Comparison of ENCODE assay signal across 30 mouse cellular contexts in genomic region chr1:76244721-76245120, GRCm38 (mm10).
DNase-seq lines count a peak whose midpoint lies in the region; ATAC-seq lines count a peak whose summit lies in the region.
"Had no signal": no experiment of that assay in that cellular context is flagged by ENCODE, and none has a peak within 500 bp of the region (broad histone marks: within the 10 kb centered on the region; RNA-seq: fewer than 3 reads in every experiment).

No protein-coding gene starts in this region.

- DNase-seq in heart, adult 11 months = peak; percentile 92
- DNase-seq in lung, postnatal 25 days (ENCODE audit: low spot score) = peak; percentile 1
- DNase-seq in lung, postnatal 36 days = no peak
- DNase-seq in brain, adult 2 months (ENCODE audit: low read depth, low spot score) = peak; percentile 13
- peak; percentile 9 for DNase-seq in skeletal muscle tissue, adult 2 months (ENCODE audit: low read depth, low spot score)
- no peak for DNase-seq in cerebellum, postnatal 4 days (ENCODE audit: low spot score in 2 of 2)
- DNase-seq: cerebellum, adult 11 months; cerebellum, adult 9-11 months; forebrain, postnatal 0 days; kidney, adult 2 months; kidney, postnatal 36 days; lung, embryonic 14.5 days; right cerebral cortex, adult 18-20 months; right cerebral cortex, postnatal 4 days; thymus, adult 2 months; thymus, postnatal 4 days had no signal

- H3K4me2 ChIP-seq in heart, embryonic 11.5 days = no peak overlapping the region
- H3K4me2 ChIP-seq: forebrain, embryonic 12.5 days; heart, embryonic 15.5 days; limb, embryonic 12.5 days; liver, embryonic 15.5 days; lung, embryonic 14.5 days; midbrain, embryonic 15.5 days; neural tube, embryonic 15.5 days had no signal

- H3K9me3 ChIP-seq in heart, embryonic 11.5 days (replicated peaks; ENCODE audit: control insufficient read depth, low read length) = no peaks in the 10 kb centered on the region
- H3K9me3 ChIP-seq: forebrain, embryonic 12.5 days; heart, embryonic 15.5 days; limb, embryonic 12.5 days; liver, embryonic 15.5 days; midbrain, embryonic 15.5 days; neural tube, embryonic 15.5 days had no signal

- no peak overlapping the region for H3K27ac ChIP-seq in heart, embryonic 11.5 days (ENCODE audit: low read depth, low read length)
- H3K27ac ChIP-seq: forebrain, embryonic 12.5 days; heart, embryonic 15.5 days; layer of hippocampus, adult 2 months; left cerebral cortex, adult 2 months; limb, embryonic 12.5 days; liver, embryonic 15.5 days; macrophage; midbrain, embryonic 15.5 days; neural tube, embryonic 15.5 days had no signal

- WGBS in heart, embryonic 11.5 days (ENCODE audit: insufficient replicate concordance) = 49% methylated on average over 3 of the region's 3 CpGs

- ATAC-seq in heart, embryonic 11.5 days (replicated peaks; ENCODE audit: insufficient number of reproducible peaks, low FRiP score, low TSS enrichment) = no peak
- ATAC-seq in megakaryocyte progenitor cell, adult 5-6 weeks (replicated peaks; ENCODE audit: poor library complexity) = no peak
- ATAC-seq: CD4-positive, CD25-positive, alpha-beta regulatory T cell, adult 4 months; forebrain, postnatal 0 days; hindbrain, embryonic 16.5 days; midbrain, embryonic 15.5 days had no signal

- H3K4me3 ChIP-seq in heart, embryonic 11.5 days (ENCODE audit: low read depth, low read length) = no peak overlapping the region
- H3K4me3 ChIP-seq: erythroblast, embryonic 14.5 days; forebrain, embryonic 12.5 days; heart, embryonic 15.5 days; layer of hippocampus, adult 2 months; left cerebral cortex, adult 2 months; limb, embryonic 12.5 days; liver, embryonic 15.5 days; midbrain, embryonic 15.5 days; neural tube, embryonic 15.5 days had no signal

- no peaks in the 10 kb centered on the region for H3K27me3 ChIP-seq in heart, embryonic 11.5 days (ENCODE audit: control insufficient read depth, insufficient read depth, low read length)
- H3K27me3 ChIP-seq: forebrain, embryonic 12.5 days; heart, embryonic 15.5 days; limb, embryonic 12.5 days; liver, embryonic 15.5 days; midbrain, embryonic 15.5 days; neural tube, embryonic 15.5 days had no signal

- H3K4me1 ChIP-seq in heart, embryonic 11.5 days (ENCODE audit: control insufficient read depth, insufficient read depth, low read length) = peaks cover 6% of the 10 kb centered on the region; the same call in 1 of the 2 replicates
- H3K4me1 ChIP-seq: liver, embryonic 15.5 days had no signal

- H3K9ac ChIP-seq in heart, embryonic 11.5 days (ENCODE audit: low read depth, low read length) = no peak overlapping the region
- H3K9ac ChIP-seq: forebrain, embryonic 12.5 days; forebrain, postnatal 0 days; heart, embryonic 15.5 days; limb, embryonic 12.5 days; liver, embryonic 15.5 days; lung, embryonic 14.5 days; midbrain, embryonic 15.5 days; neural tube, embryonic 15.5 days had no signal

- H3K36me3 ChIP-seq in heart, embryonic 11.5 days (ENCODE audit: control insufficient read depth, insufficient read depth, low read length) = no peaks in the 10 kb centered on the region
- H3K36me3 ChIP-seq: forebrain, embryonic 12.5 days; heart, embryonic 15.5 days; limb, embryonic 12.5 days; liver, embryonic 15.5 days; midbrain, embryonic 15.5 days; neural tube, embryonic 15.5 days had no signal

Comparison
In these comparisons a context has a peak if more than half of its experiments do, and no peak if none do; other contexts are left out.
1. DNase-seq: peak in heart, adult 11 months (single experiment), lung, postnatal 25 days (single experiment), brain, adult 2 months (single experiment) and skeletal muscle tissue, adult 2 months (single experiment); none in lung, postnatal 36 days (single experiment) and cerebellum, postnatal 4 days (0 of 2).